Mouse (Mus musculus): ENCODE measurements around the gene Camta1.
A peak's percentile ranks its signal among the peaks of the same experiment; 100 is the strongest.

Gene Camta1

DNA sequence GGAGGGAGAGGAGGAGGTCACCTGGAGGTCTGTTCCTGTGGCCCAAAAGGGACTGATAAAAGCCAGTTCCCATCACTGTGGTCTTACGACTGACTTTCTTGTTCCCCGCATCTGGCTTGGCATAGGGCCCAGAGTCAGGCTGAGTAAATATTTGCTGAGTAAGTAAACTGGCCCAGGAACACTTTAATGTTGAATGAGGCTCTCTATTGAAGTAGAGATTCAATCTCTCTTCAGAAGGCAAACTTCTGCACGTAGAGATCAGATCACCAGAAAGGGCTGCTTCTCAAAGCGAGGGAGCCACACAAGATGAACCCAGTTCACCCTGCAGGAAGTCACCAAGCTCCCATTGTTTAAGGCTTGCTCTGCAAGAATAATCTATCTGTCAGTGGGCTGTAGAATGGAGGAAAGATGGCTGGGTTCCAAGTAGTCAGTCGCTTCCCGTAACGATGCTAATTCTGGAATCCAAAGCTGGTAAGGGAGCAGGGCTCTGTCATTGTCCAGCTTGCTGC lies 681.2 kb downstream of the Camta1 start:
- DNase-seq: no peak

DNA sequence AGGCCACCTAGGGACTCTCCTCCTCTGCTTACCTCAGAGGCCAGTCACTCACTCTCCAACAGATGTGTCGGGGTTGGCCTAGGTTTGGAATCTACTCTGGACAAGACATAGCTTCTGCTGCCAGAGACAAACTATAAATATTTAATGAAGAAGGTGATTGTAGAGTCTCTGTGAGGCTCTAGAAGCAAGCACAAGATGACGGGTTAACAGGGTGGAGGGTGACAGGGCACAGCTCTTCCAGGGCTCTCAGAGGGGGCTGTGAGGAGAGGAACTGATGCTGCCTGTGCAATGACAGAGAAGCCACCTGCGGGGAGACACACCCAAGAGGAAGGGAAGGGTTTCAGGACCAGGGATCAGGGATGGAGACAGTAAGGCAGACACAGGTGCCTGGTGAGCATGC lies 682.0 kb downstream of the Camta1 start:
- no peak for DNase-seq

- DNase-seq: peak; percentile 85
Measured at GRCm38 (mm10) chr4:151178970-151179378, 682.7 kb downstream of the Camta1 start.

- no peak for DNase-seq
Measured at GRCm38 (mm10) chr4:151172526-151172925, 689.1 kb downstream of the Camta1 start.

- DNase-seq: no peak
Measured at GRCm38 (mm10) chr4:151171117-151171516, 690.6 kb downstream of the Camta1 start.

GRCm38 (mm10) chr4:151170658-151171057 lies 691.0 kb downstream of the Camta1 start:
- no peak for DNase-seq

GRCm38 (mm10) chr4:151166969-151167368 lies 694.7 kb downstream of the Camta1 start:
- DNase-seq: no peak

- DNase-seq: peak; percentile 90
Measured at GRCm38 (mm10) chr4:151165539-151165938, 696.1 kb downstream of the Camta1 start.

DNA sequence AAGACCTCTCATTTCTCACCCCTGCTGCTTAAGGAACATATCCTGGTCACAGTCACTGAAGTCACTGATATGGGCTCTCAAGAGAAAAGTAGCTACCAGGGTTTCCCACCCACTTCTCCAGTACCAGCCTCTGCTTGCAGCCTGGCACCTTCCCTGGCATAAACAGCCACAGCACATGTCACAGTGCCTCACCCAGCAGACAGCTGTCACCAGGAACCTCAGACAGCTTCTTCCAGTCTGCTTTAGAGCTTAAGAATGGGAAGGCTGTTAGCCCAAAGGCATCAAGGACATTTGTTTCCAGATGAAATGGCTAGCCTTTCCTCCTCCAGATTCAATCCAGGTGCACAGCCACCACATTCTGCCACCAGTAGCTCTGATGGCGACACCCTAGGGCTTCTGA lies 697.4 kb downstream of the Camta1 start:
- no peak for DNase-seq

DNA sequence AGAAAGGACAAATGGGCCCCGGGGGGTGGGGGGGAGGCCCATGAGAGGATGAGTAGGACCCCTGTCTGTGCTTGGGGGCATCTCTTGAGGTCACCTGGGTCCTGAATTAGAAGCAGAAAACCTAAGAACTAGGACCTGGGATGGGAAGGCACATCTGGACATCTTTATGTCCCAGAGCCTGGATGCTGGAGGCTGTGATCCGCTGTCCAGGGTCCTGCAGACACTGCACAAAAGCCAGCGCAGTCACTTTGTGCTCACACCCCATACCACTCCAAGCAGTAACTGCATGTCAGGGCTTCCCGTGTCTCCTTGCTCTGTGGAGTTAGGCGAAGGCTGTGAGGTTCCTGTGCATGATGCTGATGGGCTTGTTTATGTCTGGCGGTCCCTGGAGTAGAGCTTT lies 699.8 kb downstream of the Camta1 start:
- no peak for DNase-seq

- DNase-seq: no peak
Measured at GRCm38 (mm10) chr4:151160932-151161331, 700.7 kb downstream of the Camta1 start.

GRCm38 (mm10) chr4:151160476-151160875 lies 701.2 kb downstream of the Camta1 start:
- DNase-seq: no peak

- no peak for DNase-seq
Measured at GRCm38 (mm10) chr4:151158250-151158649, 703.4 kb downstream of the Camta1 start.

DNA sequence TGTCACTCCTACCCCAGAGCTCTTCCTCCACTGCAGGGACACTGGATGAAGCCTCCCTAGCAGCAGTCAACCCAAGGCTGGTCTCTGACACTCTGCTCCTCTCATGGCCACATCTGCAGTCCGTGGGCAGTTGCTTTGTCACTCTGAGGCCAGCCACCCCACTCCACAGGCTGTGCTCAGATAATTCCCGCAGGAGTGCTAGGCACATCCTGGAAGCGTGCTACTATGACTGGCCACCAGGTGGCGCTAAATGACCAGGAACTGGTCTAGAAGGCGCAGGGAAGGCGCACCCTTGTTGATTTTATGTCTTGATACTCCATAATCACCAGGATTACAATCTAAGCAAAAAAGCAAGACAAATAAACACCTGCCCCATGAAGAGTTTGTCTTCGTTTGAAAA lies 704.8 kb downstream of the Camta1 start:
- DNase-seq: peak; percentile 78

GRCm38 (mm10) chr4:151155587-151155986 lies 706.1 kb downstream of the Camta1 start:
- DNase-seq: no peak

GRCm38 (mm10) chr4:151154306-151154705 lies 707.4 kb downstream of the Camta1 start:
- no peak for DNase-seq

- DNase-seq: no peak
Measured at GRCm38 (mm10) chr4:151152010-151152409, 709.7 kb downstream of the Camta1 start.

GRCm38 (mm10) chr4:151150842-151151241 lies 710.8 kb downstream of the Camta1 start:
- DNase-seq: peak; percentile 73

GRCm38 (mm10) chr4:151150115-151150514 lies 711.6 kb downstream of the Camta1 start:
- no peak for DNase-seq

DNA sequence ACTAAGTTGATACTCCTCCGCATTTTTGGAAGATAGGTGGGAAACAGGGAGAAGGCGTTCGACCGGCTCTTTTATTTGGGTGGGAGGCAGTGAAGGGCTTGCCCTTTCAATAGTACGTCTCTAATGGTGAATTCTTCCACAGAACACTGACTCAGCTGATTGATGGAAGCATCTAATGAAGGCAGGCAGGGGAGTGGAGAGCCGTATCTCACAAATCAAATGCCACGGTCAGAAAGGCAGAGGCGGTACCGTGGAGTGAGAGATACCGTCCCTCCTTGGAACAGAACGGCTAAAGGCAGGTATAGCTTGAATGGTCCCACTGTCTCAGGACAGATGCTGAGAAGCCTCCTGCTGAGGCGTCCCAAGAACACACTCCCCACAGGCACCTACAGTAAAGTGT lies 714.1 kb downstream of the Camta1 start:
- DNase-seq: no peak

DNA sequence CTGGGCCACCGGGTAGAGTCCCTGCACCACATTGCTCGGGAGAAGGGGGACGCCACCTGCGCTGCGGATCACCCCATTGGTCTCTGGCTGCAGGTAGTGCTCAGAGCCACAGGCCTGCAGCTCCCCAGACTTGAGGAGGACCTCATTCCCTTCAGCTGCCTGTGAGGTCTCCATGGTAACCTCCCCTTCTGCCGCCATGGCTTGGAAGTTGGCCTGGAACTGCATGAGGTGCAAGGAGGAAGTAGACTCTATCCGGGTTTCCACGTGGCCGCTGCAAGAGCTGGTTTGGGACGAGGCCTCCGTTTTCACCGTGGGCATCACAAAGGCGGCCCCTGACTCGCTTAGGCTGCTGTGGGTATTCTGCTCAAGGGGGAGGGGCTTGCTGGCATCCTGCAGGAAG lies 717.6 kb downstream of the Camta1 start:
- no peak for DNase-seq

- peak; percentile 95 for DNase-seq
Measured at GRCm38 (mm10) chr4:151141196-151141880, 720.3 kb downstream of the Camta1 start.

DNA sequence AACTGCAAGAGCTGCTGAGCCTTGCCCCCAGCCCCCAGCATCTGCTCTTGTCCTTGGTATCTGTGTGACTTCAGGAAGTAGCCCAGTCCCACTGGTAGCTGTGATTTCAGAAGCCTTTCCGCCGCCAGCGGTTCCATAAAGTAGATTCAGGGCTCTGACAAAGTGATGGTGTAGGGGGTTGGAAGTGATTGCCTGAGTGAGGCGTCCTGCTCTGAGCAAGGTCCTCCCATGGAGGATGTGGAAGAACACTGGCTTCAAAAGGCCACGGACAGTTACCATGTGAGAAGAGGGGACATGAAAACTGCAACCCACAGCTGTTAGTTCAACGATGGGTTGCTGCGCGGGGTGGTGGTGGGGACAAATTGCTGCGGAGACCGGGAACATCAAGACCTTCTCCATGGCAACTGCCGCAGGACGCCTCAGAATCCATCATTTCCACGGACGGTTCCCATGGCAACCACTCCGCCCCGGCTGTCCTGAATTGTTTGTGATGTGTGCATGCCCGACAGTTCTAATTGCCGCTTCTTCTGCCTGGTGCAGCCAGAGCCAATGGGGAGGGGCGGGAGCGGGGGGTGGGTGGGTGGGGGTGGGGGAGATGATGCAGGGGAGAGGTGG lies 721.2 kb downstream of the Camta1 start:
- DNase-seq: peak; percentile 94

DNA sequence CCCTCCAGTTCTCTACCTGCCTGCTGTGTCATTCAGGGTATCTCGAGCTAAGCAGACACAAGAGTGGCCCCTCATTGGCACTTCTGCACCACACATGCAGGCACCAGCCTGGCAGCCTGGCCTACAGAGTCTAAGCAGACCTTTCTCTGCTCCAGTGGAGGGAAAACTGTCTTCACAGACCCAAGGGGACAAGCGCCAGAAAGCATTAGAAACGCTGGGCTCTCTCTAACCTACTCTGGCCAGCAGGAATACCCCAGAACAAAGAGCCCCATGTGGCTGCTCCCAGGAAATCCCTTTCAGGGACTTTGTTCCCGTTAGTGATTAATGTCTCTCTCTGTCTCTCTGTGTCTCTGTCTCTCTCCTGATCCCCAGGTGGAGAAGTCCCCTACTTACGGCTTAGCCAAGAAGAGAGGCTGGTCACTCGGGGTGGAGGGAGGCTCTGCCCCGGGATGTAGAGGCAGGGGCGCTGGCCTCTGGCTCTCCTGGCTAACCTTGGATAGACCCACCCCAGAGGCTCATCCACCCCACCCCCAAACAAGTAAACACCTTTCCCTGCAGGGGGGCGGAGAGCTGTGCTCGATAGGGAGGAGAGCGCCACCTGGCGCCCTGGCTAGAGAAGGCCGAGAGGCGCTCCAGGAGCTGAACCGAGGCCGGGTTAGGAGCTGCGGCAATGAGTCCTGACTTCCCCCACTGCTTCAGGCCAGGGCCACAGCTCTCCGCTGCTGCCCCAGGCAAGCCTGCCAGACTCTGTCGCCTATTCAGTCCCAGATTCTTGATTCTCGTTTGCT lies 722.4 kb downstream of the Camta1 start:
- DNase-seq: peak; percentile 91

Measured in layer of hippocampus, adult 9-11 months (tissue).